Mouse (Mus musculus): ENCODE data around the gene Angptl3. TPM values are rescaled to one million over a fixed set of nuclear protein-coding genes. Genes with fewer than 3 reads are reported as not detected.

The Angptl3 gene
- total and polyA plus RNA-seq, 3 experiments = not detected

- peaks cover 1% of the 10 kb centered on the region for H3K9me3 ChIP-seq (replicated peaks; ENCODE audit: low read length)
- H3K4me3 ChIP-seq (replicated peaks in 1 of 3; ENCODE audit: low read depth in 2 of 3, low read length in 2 of 3, poor library complexity in 1 of 3) = no peak overlapping the region
- H3K27ac ChIP-seq (ENCODE audit: insufficient read depth, low read depth) = no peak overlapping the region
- in situ Hi-C loops (cut with MboI; ENCODE audit: low pct_ligation_motif_present, low pct_unique_long_range_greater_than_20kb, low sequenced_read_pairs) (no loop called here), dilution Hi-C loops (cut with MboI; ENCODE audit: extremely low pct_ligation_motif_present, extremely low pct_unique_long_range_greater_than_20kb, low sequenced_read_pairs) (no loop called here)
- H3K36me3 ChIP-seq (replicated peaks in 1 of 2; ENCODE audit: control insufficient read depth in 1 of 2, insufficient read depth in 1 of 2, low read length in 1 of 2) = no peaks in the 10 kb centered on the region
- H3K4me2 ChIP-seq (ENCODE audit: insufficient read depth, low read depth, poor library complexity, severe bottlenecking) = no peak overlapping the region
- TF ChIP-seq ZC3H11A (IDR thresholded peaks at IDR 0.05; ENCODE audit: low read depth, low read length) (no peak), RCOR1 (conservative IDR thresholded peaks at IDR 0.05; ENCODE audit: low read depth, low read length) (no peak), TBP (conservative IDR thresholded peaks at IDR 0.05; ENCODE audit: low read depth, low read length) (no peak), MXI1 (IDR thresholded peaks at IDR 0.05; ENCODE audit: low read depth, low read length) (no peak), KAT2A (IDR thresholded peaks at IDR 0.05; ENCODE audit: insufficient replicate concordance, low read length) (no peak), NRF1 (IDR thresholded peaks at IDR 0.05; ENCODE audit: low read depth, low read length) (no peak), JUND (conservative IDR thresholded peaks at IDR 0.05; ENCODE audit: low read depth, low read length) (no peak)
- DNase-seq (ENCODE audit: extremely low read depth) = no peak
- H3K27me3 ChIP-seq (replicated peaks) = no peaks in the 10 kb centered on the region
- no peaks in the 10 kb centered on the region for H3K4me1 ChIP-seq (ENCODE audit: control insufficient read depth in 1 of 2, insufficient read depth in 2 of 2)
- no peaks in the 10 kb centered on the region for H3K79me2 ChIP-seq (replicated peaks; ENCODE audit: control insufficient read depth, extremely low read depth, insufficient read depth, poor library complexity, severe bottlenecking)
- H3K9ac ChIP-seq (ENCODE audit: insufficient read depth, low read depth) = no peak overlapping the region
These were observed 38.1 kb downstream of the Angptl3 start for GRCm38 (mm10) chr4:99068806-99069205.

GRCm38 (mm10) chr4:99078005-99078404, 47.3 kb downstream of the Angptl3 start:
- dilution Hi-C loops (cut with MboI; ENCODE audit: extremely low pct_ligation_motif_present, extremely low pct_unique_long_range_greater_than_20kb, low sequenced_read_pairs) (no loop called here), in situ Hi-C loops (cut with MboI; ENCODE audit: low pct_ligation_motif_present, low pct_unique_long_range_greater_than_20kb, low sequenced_read_pairs) (no loop called here)
- no peaks in the 10 kb centered on the region for H3K27me3 ChIP-seq (replicated peaks)
- H3K79me2 ChIP-seq (replicated peaks; ENCODE audit: control insufficient read depth, extremely low read depth, insufficient read depth, poor library complexity, severe bottlenecking) = no peaks in the 10 kb centered on the region
- H3K9ac ChIP-seq (ENCODE audit: insufficient read depth, low read depth) = no peak overlapping the region
- H3K4me3 ChIP-seq (replicated peaks in 1 of 3; ENCODE audit: low read depth in 2 of 3, low read length in 2 of 3, poor library complexity in 1 of 3) = no peak overlapping the region
- H3K9me3 ChIP-seq (replicated peaks; ENCODE audit: low read length) = peaks cover 12% of the 10 kb centered on the region
- H3K4me1 ChIP-seq (ENCODE audit: control insufficient read depth in 1 of 2, insufficient read depth in 2 of 2) = no peaks in the 10 kb centered on the region
- no peak overlapping the region for H3K4me2 ChIP-seq (ENCODE audit: insufficient read depth, low read depth, poor library complexity, severe bottlenecking)
- no peak overlapping the region for H3K27ac ChIP-seq (ENCODE audit: insufficient read depth, low read depth)
- DNase-seq (ENCODE audit: extremely low read depth) = no peak
- no peak for TF ChIP-seq USF1 (IDR thresholded peaks at IDR 0.05; ENCODE audit: low read depth, low read length)
- no peak for TF ChIP-seq POLR2A (IDR thresholded peaks at IDR 0.05; ENCODE audit: low read depth, low read length)
- TF ChIP-seq MXI1 (IDR thresholded peaks at IDR 0.05; ENCODE audit: low read depth, low read length) = no peak
- no peak for TF ChIP-seq GABPA (IDR thresholded peaks at IDR 0.05; ENCODE audit: insufficient replicate concordance, low read depth, low read length)
- no peak for TF ChIP-seq RCOR1 (conservative IDR thresholded peaks at IDR 0.05; ENCODE audit: low read depth, low read length)
- no peak for TF ChIP-seq KAT2A (IDR thresholded peaks at IDR 0.05; ENCODE audit: insufficient replicate concordance, low read length)
- TF ChIP-seq NELFE (IDR thresholded peaks at IDR 0.05; ENCODE audit: low read depth, low read length) = no peak
- TF ChIP-seq TCF12 (IDR thresholded peaks at IDR 0.05; ENCODE audit: low read depth, low read length) = no peak
- no peak for TF ChIP-seq MYC (IDR thresholded peaks at IDR 0.05; ENCODE audit: low read depth, low read length)
- no peak for TF ChIP-seq ZNF384 (IDR thresholded peaks at IDR 0.05; ENCODE audit: low read depth, low read length)
- TF ChIP-seq MEF2A (IDR thresholded peaks at IDR 0.05; ENCODE audit: borderline replicate concordance, low read depth, low read length) = no peak
- TF ChIP-seq ZC3H11A (IDR thresholded peaks at IDR 0.05; ENCODE audit: low read depth, low read length) = no peak
- H3K36me3 ChIP-seq (replicated peaks in 1 of 2; ENCODE audit: control insufficient read depth in 1 of 2, insufficient read depth in 1 of 2, low read length in 1 of 2) = no peaks in the 10 kb centered on the region

All from CH12.LX (cell line).